Mouse (Mus musculus) embryonic facial prominence, embryonic 11.5 days (tissue): ENCODE results near the gene Stox2. TPM values are rescaled to one million over a fixed set of nuclear protein-coding genes. Genes with fewer than 3 reads are reported as not detected.

Experiments
- ATAC-seq: fragments of 200-750 bp; cut with Nextera tagmentation; replicated peaks from 2 replicates; pipeline ENCODE4 v1.8.0; 2017; ENCODE audit warnings: low read depth; ENCODE audit not compliant: insufficient number of reproducible peaks, low FRiP score, low TSS enrichment
- DNase-seq: peaks from one replicate; pipeline ENCODE4 v3.0.0-alpha.2; 2015; ENCODE audit warnings: low spot score
- H3K27ac ChIP-seq: fragments of 300-500 bp; sonication (generic); replicated peaks from 2 replicates; pipeline ENCODE4 v1.5.1; 2014; ENCODE audit warnings: mild to moderate bottlenecking, low read depth, low read length, control low read depth
- H3K27me3 ChIP-seq: fragments of 300-500 bp; sonication (generic); 2 replicates; pipeline ENCODE4 v1.6.1; 2014; ENCODE audit warnings: mild to moderate bottlenecking, low read length, moderate library complexity, mixed read lengths; ENCODE audit not compliant: control insufficient read depth, insufficient read depth
- H3K36me3 ChIP-seq: fragments of 300-500 bp; sonication (generic); replicated peaks from 2 replicates; pipeline ENCODE4 v1.6.1; 2014; ENCODE audit warnings: low read depth, mild to moderate bottlenecking, low read length, moderate library complexity, mixed read lengths; ENCODE audit not compliant: control insufficient read depth, insufficient read depth
- H3K4me1 ChIP-seq: fragments of 300-500 bp; sonication (generic); 2 replicates; pipeline ENCODE4 v1.6.1; 2014; ENCODE audit warnings: low read length, mixed read lengths; ENCODE audit not compliant: control insufficient read depth, insufficient read depth
- H3K4me2 ChIP-seq: fragments of 300-500 bp; sonication (generic); 2 replicates; pipeline ENCODE4 v1.6.1; 2014; ENCODE audit warnings: low read depth, mild to moderate bottlenecking, control low read depth, low read length, moderate library complexity
- H3K4me3 ChIP-seq: fragments of 300-500 bp; sonication (generic); 2 replicates; pipeline ENCODE4 v1.5.1; 2014; ENCODE audit warnings: low read depth, low read length, control low read depth
- H3K9ac ChIP-seq: fragments of 300-500 bp; sonication (generic); replicated peaks from 2 replicates; pipeline ENCODE4 v1.6.1; 2014; ENCODE audit warnings: mild to moderate bottlenecking, control low read depth, low read length
- H3K9me3 ChIP-seq: fragments of 300-500 bp; sonication (generic); replicated peaks from 2 replicates; pipeline ENCODE4 v1.6.1; 2016; ENCODE audit warnings: mild to moderate bottlenecking, low read length, inconsistent platforms, mixed read lengths; ENCODE audit not compliant: control insufficient read depth
- WGBS: fragments of 180-500 bp; shearing (Covaris S2); extraction: QIAGEN DNeasy Blood & Tissue Kit; methylation state at CpG from one replicate; pipeline ENCODE4 v1.1.7; 2014; 5-methylcytosine and 5-hydroxymethylcytosine counted together
- polyA plus RNA-seq: library from polyadenylated mRNA; unstranded; fragments of >200 nt; fragmentation: Nextera tagmentation; extraction: Ambion mirVana; gene quantifications from 2 replicates; pipeline ENCODE4 v1.2.1, GENCODE M21; 2014

Stox2 gene
- polyA plus RNA-seq, 1 experiment from 2014 or later: 15.8 TPM

GRCm38 (mm10) chr8:47369949-47370348 is 76.2 kb downstream of the Stox2 start:
- DNase-seq (no peak), ATAC-seq (no peak)
- no peaks in the 10 kb centered on the region for H3K9me3 ChIP-seq
- no peaks in the 10 kb centered on the region for H3K36me3 ChIP-seq
- H3K4me2 ChIP-seq: no peak overlapping the region
- 89% methylated on average over 15 of the region's 15 CpGs for WGBS
- no peaks in the 10 kb centered on the region for H3K27me3 ChIP-seq
- H3K27ac ChIP-seq: no peak overlapping the region
- H3K4me3 ChIP-seq: no peak overlapping the region
- no peak overlapping the region for H3K9ac ChIP-seq
- H3K4me1 ChIP-seq: no peaks in the 10 kb centered on the region

GRCm38 (mm10) chr8:47369044-47369769 is 77.0 kb downstream of the Stox2 start:
- ATAC-seq (no peak), DNase-seq (peak; percentile 52)
- Histone ChIP-seq H3K4me2 (no peak overlapping the region), H3K4me1 (no peaks in the 10 kb centered on the region), H3K9me3 (no peaks in the 10 kb centered on the region), H3K4me3 (no peak overlapping the region), H3K27me3 (no peaks in the 10 kb centered on the region), H3K27ac (no peak overlapping the region), H3K9ac (0 out of 2 replicates have a peak overlapping the region, but pooled peaks have one; percentile 5), H3K36me3 (no peaks in the 10 kb centered on the region)
- 47% methylated on average over 16 of the region's 16 CpGs for WGBS

GRCm38 (mm10) chr8:47367029-47367428 is 79.1 kb downstream of the Stox2 start:
- WGBS: 81% methylated on average over 6 of the region's 6 CpGs
- Histone ChIP-seq H3K4me1 (no peaks in the 10 kb centered on the region), H3K4me2 (no peak overlapping the region), H3K9me3 (no peaks in the 10 kb centered on the region), H3K36me3 (no peaks in the 10 kb centered on the region), H3K27me3 (no peaks in the 10 kb centered on the region), H3K9ac (no peak overlapping the region), H3K27ac (no peak overlapping the region), H3K4me3 (no peak overlapping the region)
- ATAC-seq: no peak
- DNase-seq: no peak

GRCm38 (mm10) chr8:47363271-47363670 is 82.9 kb downstream of the Stox2 start:
- Histone ChIP-seq H3K9ac (no peak overlapping the region), H3K9me3 (no peaks in the 10 kb centered on the region), H3K27ac (no peak overlapping the region), H3K4me1 (no peaks in the 10 kb centered on the region), H3K27me3 (no peaks in the 10 kb centered on the region), H3K4me2 (no peak overlapping the region), H3K4me3 (no peak overlapping the region), H3K36me3 (no peaks in the 10 kb centered on the region)
- 26% methylated on average over 8 of the region's 8 CpGs for WGBS
- DNase-seq (no peak), ATAC-seq (no peak)

- DNase-seq: no peak
- no peak overlapping the region for H3K27ac ChIP-seq
- no peaks in the 10 kb centered on the region for H3K27me3 ChIP-seq
- no peak overlapping the region for H3K4me3 ChIP-seq
- H3K4me1 ChIP-seq: 0 out of 2 replicates have a peak, but pooled peaks cover 2% of the 10 kb centered on the region
- 76% methylated on average over 8 of the region's 8 CpGs for WGBS
- H3K36me3 ChIP-seq: no peaks in the 10 kb centered on the region
- no peaks in the 10 kb centered on the region for H3K9me3 ChIP-seq
- no peak overlapping the region for H3K9ac ChIP-seq
- no peak for ATAC-seq
- H3K4me2 ChIP-seq: no peak overlapping the region
These were observed 90.7 kb downstream of the Stox2 start for GRCm38 (mm10) chr8:47355340-47355906.

GRCm38 (mm10) chr8:47354523-47355168 is 91.5 kb downstream of the Stox2 start:
- Histone ChIP-seq H3K4me2 (no peak overlapping the region), H3K27me3 (no peaks in the 10 kb centered on the region), H3K4me3 (no peak overlapping the region), H3K36me3 (no peaks in the 10 kb centered on the region), H3K9me3 (no peaks in the 10 kb centered on the region), H3K4me1 (0 out of 2 replicates have a peak, but pooled peaks cover 2% of the 10 kb centered on the region), H3K27ac (no peak overlapping the region), H3K9ac (no peak overlapping the region)
- no peak for DNase-seq
- 82% methylated on average over 12 of the region's 12 CpGs for WGBS
- no peak for ATAC-seq

- Histone ChIP-seq H3K4me1 (peaks cover 2% of the 10 kb centered on the region; the same call in 1 of the 2 replicates), H3K4me2 (no peak overlapping the region; the same call in 1 of the 2 replicates), H3K9me3 (no peaks in the 10 kb centered on the region), H3K9ac (no peak overlapping the region), H3K4me3 (no peak overlapping the region), H3K27me3 (no peaks in the 10 kb centered on the region), H3K36me3 (no peaks in the 10 kb centered on the region), H3K27ac (peak overlapping the region; percentile 48; the same call in 1 of the 2 replicates)
- ATAC-seq (0 out of 2 replicates have a peak, but pooled peaks have one; percentile 10), DNase-seq (peak; percentile 70)
- 41% methylated on average over 21 of the region's 21 CpGs for WGBS
These were observed 94.1 kb downstream of the Stox2 start for GRCm38 (mm10) chr8:47351914-47352701.
